Mouse (Mus musculus) embryonic facial prominence, embryonic 14.5 days (tissue): Measurements from ENCODE around the gene Celf5. TPM values are rescaled to one million over a fixed set of nuclear protein-coding genes. Genes with fewer than 3 reads are reported as not detected.

Source experiments
- ATAC-seq: fragments of 200-750 bp; cut with Nextera tagmentation; 2 replicates; pipeline ENCODE4 v1.8.0; 2017; ENCODE audit warnings: low read depth, moderate number of reproducible peaks, moderate TSS enrichment
- DNase-seq: peaks from one replicate; pipeline ENCODE4 v3.0.0-alpha.2; 2015; ENCODE audit warnings: low spot score
- H3K27ac ChIP-seq: fragments of 300-500 bp; sonication (generic); replicated peaks from 2 replicates; pipeline ENCODE4 v1.5.1; 2014; ENCODE audit warnings: low read depth, mild to moderate bottlenecking, low read length, moderate library complexity
- H3K27me3 ChIP-seq: fragments of 300-500 bp; sonication (generic); replicated peaks from 2 replicates; pipeline ENCODE4 v1.6.1; 2014; ENCODE audit warnings: low read length; ENCODE audit not compliant: control insufficient read depth, insufficient read depth
- H3K36me3 ChIP-seq: fragments of 300-500 bp; sonication (generic); 2 replicates; pipeline ENCODE4 v1.6.1; 2014; ENCODE audit warnings: low read length, mixed read lengths; ENCODE audit not compliant: control insufficient read depth, insufficient read depth
- H3K4me1 ChIP-seq: fragments of 300-500 bp; sonication (generic); 2 replicates; pipeline ENCODE4 v1.6.1; 2014; ENCODE audit warnings: antibody characterized with exemption, low read length; ENCODE audit not compliant: control insufficient read depth, insufficient read depth
- H3K4me2 ChIP-seq: fragments of 300-500 bp; sonication (generic); 2 replicates; pipeline ENCODE4 v1.6.1; 2014; ENCODE audit warnings: low read depth, mild to moderate bottlenecking, low read length, moderate library complexity, mixed read lengths
- H3K4me3 ChIP-seq: fragments of 300-500 bp; sonication (generic); 2 replicates; pipeline ENCODE4 v1.5.1; 2014; ENCODE audit warnings: low read depth, mild to moderate bottlenecking, low read length
- H3K9ac ChIP-seq: fragments of 300-500 bp; sonication (generic); 2 replicates; pipeline ENCODE4 v1.6.1; 2014; ENCODE audit warnings: low read depth, mild to moderate bottlenecking, low read length, moderate library complexity, mixed read lengths
- H3K9me3 ChIP-seq: fragments of 300-500 bp; sonication (generic); 2 replicates; pipeline ENCODE4 v1.6.1; 2016; ENCODE audit warnings: low read length; ENCODE audit not compliant: control insufficient read depth
- WGBS: fragments of 180-500 bp; shearing (Covaris S2); extraction: QIAGEN DNeasy Blood & Tissue Kit; methylation state at CpG from one replicate; pipeline ENCODE4 v1.1.7; 2014; 5-methylcytosine and 5-hydroxymethylcytosine counted together
- polyA plus RNA-seq: library from polyadenylated mRNA; unstranded; fragments of >200 nt; fragmentation: Nextera tagmentation; extraction: Ambion mirVana; gene quantifications from 2 replicates; pipeline ENCODE4 v1.2.1, GENCODE M21; 2014

Celf5 gene
- polyA plus RNA-seq, 1 experiment from 2014 or later = 1.9 TPM

DNA sequence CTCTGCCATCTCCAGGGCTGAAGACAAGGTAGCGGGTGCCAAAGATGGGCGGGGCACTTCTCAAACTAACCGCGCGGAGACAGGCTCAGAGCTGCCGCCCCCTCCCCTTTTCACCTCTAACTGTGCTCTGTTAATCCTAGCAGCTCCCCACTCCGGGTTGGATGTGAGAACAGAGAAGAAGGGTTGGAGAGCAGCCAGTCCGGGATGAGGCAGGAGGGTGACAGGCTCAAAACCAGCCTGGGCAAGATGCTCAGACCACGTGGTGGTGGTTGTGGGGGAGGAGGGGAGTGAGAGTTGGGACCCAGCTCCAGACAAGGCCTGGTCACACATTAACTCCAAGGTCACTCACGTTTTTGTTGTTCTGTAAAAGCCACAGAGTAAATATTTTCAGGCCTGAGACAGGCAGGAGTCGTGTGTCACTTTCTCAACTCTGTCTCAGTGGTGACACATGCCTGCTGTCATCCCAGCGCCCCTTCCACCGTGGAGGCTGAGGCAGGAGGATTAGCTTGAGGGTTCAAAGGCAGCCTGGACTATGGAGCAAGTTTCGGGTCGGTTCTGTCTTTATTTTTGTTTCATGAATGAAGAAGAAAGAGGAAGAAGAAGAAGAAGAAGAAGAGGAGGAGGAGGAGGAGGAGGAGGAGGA is 50.9 kb downstream of the Celf5 start:
- H3K27me3 ChIP-seq = peaks cover 6% of the 10 kb centered on the region; the same call in 1 of the 2 replicates
- H3K9me3 ChIP-seq = no peaks in the 10 kb centered on the region
- no peaks in the 10 kb centered on the region for H3K36me3 ChIP-seq
- H3K27ac ChIP-seq = no peak overlapping the region
- H3K4me1 ChIP-seq = peaks cover 15% of the 10 kb centered on the region; the same call in 1 of the 2 replicates
- no peak for ATAC-seq
- DNase-seq = peak; percentile 71
- peak overlapping the region; percentile 97 for H3K4me2 ChIP-seq
- H3K9ac ChIP-seq = peak overlapping the region; percentile 80; the same call in 1 of the 2 replicates
- 20% methylated on average over 15 of the region's 15 CpGs for WGBS
- H3K4me3 ChIP-seq = peak overlapping the region; percentile 80

GRCm38 (mm10) chr10:81430831-81431525 is 51.5 kb downstream of the Celf5 start:
- Histone ChIP-seq H3K4me2 (peak overlapping the region; percentile 97), H3K4me1 (peaks cover 15% of the 10 kb centered on the region), H3K9me3 (no peaks in the 10 kb centered on the region), H3K4me3 (peak overlapping the region; percentile 80), H3K27ac (peak overlapping the region; percentile 89), H3K27me3 (peaks cover 6% of the 10 kb centered on the region; the same call in 1 of the 2 replicates), H3K9ac (peak overlapping the region; percentile 80), H3K36me3 (no peaks in the 10 kb centered on the region)
- DNase-seq (no peak), ATAC-seq (peak; percentile 13; the same call in 1 of the 2 replicates)
- 2% methylated on average over 29 of the region's 70 CpGs for WGBS

GRCm38 (mm10) chr10:81430141-81430830 is 52.2 kb downstream of the Celf5 start:
- Histone ChIP-seq H3K4me2 (peak overlapping the region; percentile 97), H3K9ac (peak overlapping the region; percentile 80), H3K36me3 (no peaks in the 10 kb centered on the region), H3K4me1 (peaks cover 22% of the 10 kb centered on the region), H3K9me3 (no peaks in the 10 kb centered on the region), H3K27ac (peak overlapping the region; percentile 89), H3K27me3 (peaks cover 6% of the 10 kb centered on the region), H3K4me3 (peak overlapping the region; percentile 80)
- 0% methylated on average over 5 of the region's 89 CpGs for WGBS
- ATAC-seq = peak; percentile 12
- peak; percentile 78 for DNase-seq

DNA sequence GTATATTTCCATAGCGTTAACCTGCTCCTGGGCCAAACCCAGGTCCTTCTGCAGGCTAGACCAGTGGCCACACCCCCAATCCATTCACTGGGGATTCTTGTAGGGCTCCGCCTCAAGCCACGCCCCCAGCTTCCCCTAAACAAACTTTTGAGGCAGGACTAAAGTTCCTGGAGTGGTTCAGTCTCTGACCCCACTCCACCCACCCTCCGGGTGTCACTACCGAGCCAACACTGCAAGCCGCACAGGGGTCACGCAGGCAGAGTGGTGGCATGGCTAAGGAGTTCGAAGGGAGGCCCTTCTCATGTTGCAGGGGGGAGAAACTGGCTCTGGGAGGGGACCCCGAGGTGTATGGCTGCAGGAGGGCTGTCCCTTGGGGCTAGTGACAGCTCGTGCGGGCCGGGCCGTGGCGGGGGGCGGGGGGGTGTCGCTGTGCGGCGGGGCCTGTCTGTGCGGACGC is 52.9 kb downstream of the Celf5 start:
- peak; percentile 94 for DNase-seq
- ATAC-seq = peak; percentile 12
- Histone ChIP-seq H3K36me3 (no peaks in the 10 kb centered on the region), H3K27me3 (peaks cover 6% of the 10 kb centered on the region), H3K27ac (peak overlapping the region; percentile 89), H3K4me2 (peak overlapping the region; percentile 97), H3K9me3 (no peaks in the 10 kb centered on the region), H3K9ac (peak overlapping the region; percentile 80), H3K4me1 (peaks cover 28% of the 10 kb centered on the region), H3K4me3 (peak overlapping the region; percentile 80)
- WGBS = 0% methylated on average over 12 of the region's 20 CpGs

- no peaks in the 10 kb centered on the region for H3K36me3 ChIP-seq
- no peaks in the 10 kb centered on the region for H3K9me3 ChIP-seq
- H3K27ac ChIP-seq = no peak overlapping the region
- ATAC-seq = no peak
- no peak overlapping the region for H3K9ac ChIP-seq
- peaks cover 6% of the 10 kb centered on the region for H3K27me3 ChIP-seq
- no peak for DNase-seq
- 42% methylated on average over 2 of the region's 2 CpGs for WGBS
- H3K4me2 ChIP-seq = peak overlapping the region; percentile 97
- peak overlapping the region; percentile 80; the same call in 1 of the 2 replicates for H3K4me3 ChIP-seq
- peaks cover 33% of the 10 kb centered on the region for H3K4me1 ChIP-seq
Measured at GRCm38 (mm10) chr10:81429092-81429491, 53.4 kb downstream of the Celf5 start.

- Histone ChIP-seq H3K36me3 (no peaks in the 10 kb centered on the region), H3K4me1 (peaks cover 36% of the 10 kb centered on the region), H3K9ac (no peak overlapping the region), H3K4me2 (no peak overlapping the region), H3K9me3 (no peaks in the 10 kb centered on the region), H3K27ac (no peak overlapping the region), H3K4me3 (no peak overlapping the region), H3K27me3 (peaks cover 6% of the 10 kb centered on the region)
- 91% methylated on average over 7 of the region's 7 CpGs for WGBS
- ATAC-seq = no peak
- DNase-seq = no peak
Measured at GRCm38 (mm10) chr10:81428507-81428870, 54.0 kb downstream of the Celf5 start.

DNA sequence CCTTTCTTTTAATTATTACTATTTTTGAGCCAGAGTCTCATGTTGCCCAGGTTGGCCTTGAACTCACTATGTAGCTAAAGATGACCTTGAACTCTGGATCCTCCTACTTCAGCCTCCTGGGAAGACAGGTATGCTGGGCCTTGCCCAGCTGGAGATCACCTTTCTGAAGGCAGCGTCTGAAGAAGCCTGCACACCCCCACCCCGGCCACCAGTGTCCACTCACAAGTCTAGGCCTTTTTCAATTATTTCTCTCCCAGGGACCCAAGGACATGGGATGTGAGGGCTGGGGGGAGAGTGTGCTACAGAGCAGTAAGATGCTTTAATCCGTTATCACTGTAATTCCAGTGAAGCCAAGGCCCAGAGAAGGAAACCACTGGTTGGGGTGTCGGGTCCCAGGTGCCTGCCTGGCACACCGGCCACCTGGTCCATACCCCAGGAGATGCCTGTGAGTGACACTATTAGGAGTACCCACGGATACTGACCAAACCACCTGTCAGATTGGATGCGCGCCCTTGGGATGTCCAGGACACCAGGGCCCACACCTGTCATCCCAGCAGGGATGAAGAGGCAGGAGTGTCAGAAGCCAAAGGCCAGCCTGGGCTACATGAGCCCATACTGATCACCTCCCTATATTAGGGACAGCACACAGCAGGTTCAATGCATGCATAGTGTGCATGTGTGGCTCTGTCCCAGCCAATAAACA is 54.6 kb downstream of the Celf5 start:
- Histone ChIP-seq H3K4me1 (peaks cover 36% of the 10 kb centered on the region), H3K36me3 (no peaks in the 10 kb centered on the region), H3K27me3 (peaks cover 6% of the 10 kb centered on the region), H3K4me2 (no peak overlapping the region), H3K27ac (no peak overlapping the region), H3K4me3 (no peak overlapping the region), H3K9me3 (no peaks in the 10 kb centered on the region), H3K9ac (no peak overlapping the region)
- ATAC-seq (no peak), DNase-seq (no peak)
- WGBS = 76% methylated on average over 8 of the region's 8 CpGs

DNA sequence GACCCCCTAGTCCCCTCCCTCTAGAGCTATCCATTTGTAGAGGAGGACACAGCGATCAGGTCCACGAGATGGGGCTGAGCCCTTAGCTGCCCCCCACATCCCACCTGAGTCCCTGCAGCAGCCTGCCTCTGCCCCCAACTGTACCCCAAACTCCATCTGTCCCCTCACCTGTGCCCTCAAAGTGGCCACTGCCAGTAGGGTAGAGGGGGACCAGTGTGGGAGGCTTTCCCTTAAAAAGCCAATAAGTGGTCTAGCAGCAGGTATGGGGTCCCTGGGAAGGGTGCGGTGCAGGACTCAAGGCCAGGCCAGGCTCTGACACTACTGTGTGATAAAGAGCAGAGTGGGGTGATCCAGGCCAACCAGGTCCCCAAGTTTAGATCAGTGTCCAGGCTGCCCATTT is 55.2 kb downstream of the Celf5 start:
- ATAC-seq = no peak
- Histone ChIP-seq H3K4me2 (peak overlapping the region; percentile 71), H3K36me3 (no peaks in the 10 kb centered on the region), H3K9ac (peak overlapping the region; percentile 85), H3K4me3 (peak overlapping the region; percentile 73), H3K9me3 (no peaks in the 10 kb centered on the region), H3K27me3 (peaks cover 6% of the 10 kb centered on the region), H3K4me1 (peaks cover 36% of the 10 kb centered on the region), H3K27ac (no peak overlapping the region; the same call in 1 of the 2 replicates)
- WGBS = 31% methylated on average over 3 of the region's 3 CpGs
- DNase-seq = no peak
